Mouse (Mus musculus) hindbrain, postnatal 0 days (tissue): Measurements from ENCODE around the gene Rab27a. TPM values are rescaled to one million over a fixed set of nuclear protein-coding genes. Genes with fewer than 3 reads are reported as not detected.

ENCODE experiments used
- ATAC-seq: fragments of 200-750 bp; cut with Nextera tagmentation; 2 replicates; pipeline ENCODE4 v1.8.0; 2017; ENCODE audit warnings: mild to moderate bottlenecking, moderate TSS enrichment, moderate library complexity
- DNase-seq: peaks from one replicate; pipeline ENCODE4 v3.0.0-alpha.2; 2015; ENCODE audit warnings: low spot score
- H3K27ac ChIP-seq: fragments of 300-500 bp; sonication (generic); 2 replicates; pipeline ENCODE4 v1.5.1; 2014; ENCODE audit warnings: mild to moderate bottlenecking
- H3K27me3 ChIP-seq: fragments of 300-500 bp; sonication (generic); 2 replicates; pipeline ENCODE4 v1.6.1; 2014; ENCODE audit warnings: low read length, mixed read lengths; ENCODE audit not compliant: insufficient read depth
- H3K36me3 ChIP-seq: fragments of 300-500 bp; sonication (generic); 2 replicates; pipeline ENCODE4 v1.6.1; 2014; ENCODE audit warnings: low read length, mixed read lengths; ENCODE audit not compliant: insufficient read depth
- H3K4me1 ChIP-seq: fragments of 300-500 bp; sonication (generic); 2 replicates; pipeline ENCODE4 v1.6.1; 2014; ENCODE audit warnings: antibody characterized with exemption, low read length, mixed read lengths; ENCODE audit not compliant: insufficient read depth
- H3K4me2 ChIP-seq: fragments of 300-500 bp; sonication (generic); 2 replicates; pipeline ENCODE4 v1.6.1; 2014; ENCODE audit warnings: low read depth, mild to moderate bottlenecking, low read length, moderate library complexity, mixed read lengths
- H3K4me3 ChIP-seq: fragments of 300-500 bp; sonication (generic); 2 replicates; pipeline ENCODE4 v1.5.1; 2014; ENCODE audit warnings: low read length
- H3K9ac ChIP-seq: fragments of 300-500 bp; sonication (generic); replicated peaks from 2 replicates; pipeline ENCODE4 v1.6.1; 2014; ENCODE audit warnings: mild to moderate bottlenecking, low read length, moderate library complexity, mixed read lengths
- H3K9me3 ChIP-seq: fragments of 300-500 bp; sonication (generic); 2 replicates; pipeline ENCODE4 v1.6.1; 2016; ENCODE audit warnings: low read length, mixed read lengths
- CTCF ChIP-seq: IDR thresholded peaks from 2 replicates; pipeline ENCODE4 v1.5.1; 2016; ENCODE audit warnings: antibody characterized with exemption, control low read depth, low read depth
- whole genome bisulfite sequencing: fragments of 180-500 bp; shearing (Covaris S2); extraction: QIAGEN DNeasy Blood & Tissue Kit; methylation state at CpG from one replicate; pipeline ENCODE4 v1.1.7; 2014; 5-methylcytosine and 5-hydroxymethylcytosine counted together
- polyA plus RNA-seq: library from polyadenylated mRNA; unstranded; fragments of >200 nt; fragmentation: Nextera tagmentation; extraction: Ambion mirVana; gene quantifications from 2 replicates; pipeline ENCODE4 v1.2.1, GENCODE M21; 2015
- total RNA-seq: library from RNA; depleted of rRNA; stranded (reverse); fragments of >200 nt; gene quantifications from 2 replicates; pipeline ENCODE4 v1.2.3, GENCODE M21; 2014

Rab27a gene
- total and polyA plus RNA-seq, 2 experiments from 2014 or later = 3.8 to 5.3 TPM

DNA sequence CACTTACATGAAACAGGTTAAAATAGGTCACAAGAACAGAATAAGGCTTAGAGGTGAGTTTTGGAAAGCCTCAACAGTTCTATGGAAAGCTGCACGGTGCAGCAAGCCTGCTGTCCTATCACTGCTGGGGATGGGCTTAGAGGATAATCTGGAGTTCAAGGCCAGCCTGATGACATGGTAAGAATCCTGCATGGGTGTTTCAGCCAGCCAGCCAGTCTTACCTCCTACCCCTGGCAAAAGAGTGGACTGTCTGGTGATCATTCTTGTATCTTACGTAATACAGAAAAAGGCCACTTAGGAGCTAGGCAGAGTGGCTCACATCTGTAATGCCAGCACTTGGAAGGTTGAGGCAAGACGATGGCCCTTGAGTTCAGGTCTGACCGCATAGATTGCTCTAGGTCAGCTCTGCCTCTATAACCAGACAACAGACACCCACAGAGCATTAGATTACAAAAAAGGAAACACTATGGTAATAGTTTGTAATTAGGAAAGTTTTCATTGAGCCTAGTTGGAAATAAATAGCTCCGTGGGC is 24.0 kb upstream of the Rab27a start:
- Histone ChIP-seq H3K27ac (no peak overlapping the region), H3K4me1 (no peaks in the 10 kb centered on the region), H3K9me3 (no peaks in the 10 kb centered on the region), H3K27me3 (no peaks in the 10 kb centered on the region), H3K4me3 (no peak overlapping the region), H3K9ac (no peak overlapping the region), H3K36me3 (peaks cover 48% of the 10 kb centered on the region), H3K4me2 (no peak overlapping the region)
- 94% methylated on average over 5 of the region's 5 CpGs for WGBS
- no peak for TF ChIP-seq CTCF
- ATAC-seq = no peak
- no peak for DNase-seq

DNA sequence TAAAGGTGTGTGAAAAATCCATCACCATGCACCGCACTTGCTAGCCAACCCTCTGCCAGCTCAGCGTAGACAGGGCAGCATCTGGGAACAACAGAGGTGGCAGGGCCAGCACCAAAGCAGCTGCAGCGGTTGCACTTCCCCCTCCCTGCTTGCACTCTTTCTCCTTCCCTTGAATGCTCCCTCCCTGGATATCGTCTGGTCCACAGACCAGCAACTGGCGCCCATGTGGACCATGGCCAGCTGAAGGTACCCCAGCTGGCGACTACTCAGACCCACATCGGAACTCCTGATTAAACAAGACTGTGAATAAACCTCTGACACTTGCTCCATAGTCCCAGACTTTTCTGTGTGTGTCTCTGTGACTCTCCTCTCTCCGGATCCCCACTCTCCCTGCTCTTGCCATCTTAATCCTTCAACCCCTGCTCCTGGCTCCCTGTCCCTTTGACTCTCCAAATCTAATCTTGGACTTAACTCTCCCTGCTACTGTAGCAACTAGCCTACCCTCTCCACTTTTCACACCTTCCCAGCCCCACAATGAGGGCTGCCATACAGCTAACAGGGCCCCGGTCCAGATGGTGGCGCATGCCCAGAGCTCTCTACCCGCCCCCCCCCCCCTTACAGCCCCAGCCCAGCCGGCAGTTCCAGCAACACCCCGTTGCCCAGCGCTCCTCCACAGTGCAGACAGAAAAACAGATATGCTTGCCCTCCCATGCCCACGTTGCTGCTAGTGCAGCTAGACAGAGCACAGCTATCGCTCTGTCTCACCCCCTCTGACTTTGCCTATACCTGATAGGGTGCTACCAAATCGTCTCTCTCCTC is 18.6 kb upstream of the Rab27a start:
- no peak for TF ChIP-seq CTCF
- DNase-seq (peak; percentile 57), ATAC-seq (peak; percentile 88)
- Histone ChIP-seq H3K9me3 (no peaks in the 10 kb centered on the region), H3K4me2 (peak overlapping the region; percentile 38), H3K36me3 (peaks cover 12% of the 10 kb centered on the region), H3K27ac (peak overlapping the region; percentile 48), H3K9ac (no peak overlapping the region), H3K27me3 (no peaks in the 10 kb centered on the region), H3K4me1 (no peaks in the 10 kb centered on the region), H3K4me3 (no peak overlapping the region)
- 15% methylated on average over 16 of the region's 17 CpGs for WGBS

GRCm38 (mm10) chr9:73030443-73030842 is 14.2 kb upstream of the Rab27a start:
- 88% methylated on average over 1 of the region's 1 CpGs for WGBS
- DNase-seq (no peak), ATAC-seq (no peak)
- H3K27me3 ChIP-seq = no peaks in the 10 kb centered on the region
- H3K4me2 ChIP-seq = no peak overlapping the region
- H3K36me3 ChIP-seq = peaks cover 16% of the 10 kb centered on the region
- no peak for TF ChIP-seq CTCF
- H3K4me1 ChIP-seq = no peaks in the 10 kb centered on the region
- H3K27ac ChIP-seq = no peak overlapping the region
- no peak overlapping the region for H3K9ac ChIP-seq
- H3K9me3 ChIP-seq = no peaks in the 10 kb centered on the region
- no peak overlapping the region for H3K4me3 ChIP-seq

- DNase-seq (no peak), ATAC-seq (no peak)
- Histone ChIP-seq H3K4me3 (no peak overlapping the region), H3K4me1 (no peaks in the 10 kb centered on the region), H3K9me3 (no peaks in the 10 kb centered on the region), H3K36me3 (peaks cover 16% of the 10 kb centered on the region), H3K4me2 (no peak overlapping the region), H3K27ac (no peak overlapping the region), H3K27me3 (no peaks in the 10 kb centered on the region), H3K9ac (no peak overlapping the region)
- no peak for TF ChIP-seq CTCF
- WGBS = 74% methylated on average over 4 of the region's 4 CpGs
Observed at GRCm38 (mm10) chr9:73031421-73031820, 13.2 kb upstream of the Rab27a start.

DNA sequence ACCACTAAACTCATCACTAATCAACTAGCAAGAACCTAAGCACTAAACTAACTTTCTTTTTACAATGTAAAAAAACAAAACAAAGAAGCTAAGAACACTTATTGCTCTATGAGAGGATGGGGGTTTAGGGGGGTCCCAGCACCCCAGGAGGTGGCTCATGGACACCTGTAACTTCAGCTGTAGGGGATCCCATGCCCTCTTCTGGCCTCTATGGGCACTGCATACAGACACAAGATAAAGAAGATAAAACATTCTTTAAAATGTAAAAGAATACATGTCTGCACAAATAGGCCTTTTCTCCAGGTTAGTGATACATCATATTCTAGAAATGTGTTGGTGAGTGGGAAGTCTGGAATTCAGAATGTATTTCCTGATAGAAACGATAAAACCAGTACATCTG is 11.2 kb upstream of the Rab27a start:
- DNase-seq = no peak
- Histone ChIP-seq H3K4me1 (no peaks in the 10 kb centered on the region), H3K36me3 (peaks cover 15% of the 10 kb centered on the region), H3K4me2 (no peak overlapping the region), H3K27me3 (no peaks in the 10 kb centered on the region), H3K4me3 (no peak overlapping the region), H3K9ac (no peak overlapping the region), H3K27ac (no peak overlapping the region), H3K9me3 (no peaks in the 10 kb centered on the region)
- 96% methylated on average over 1 of the region's 1 CpGs for WGBS
- peak; percentile 31 for TF ChIP-seq CTCF
- no peak for ATAC-seq

DNA sequence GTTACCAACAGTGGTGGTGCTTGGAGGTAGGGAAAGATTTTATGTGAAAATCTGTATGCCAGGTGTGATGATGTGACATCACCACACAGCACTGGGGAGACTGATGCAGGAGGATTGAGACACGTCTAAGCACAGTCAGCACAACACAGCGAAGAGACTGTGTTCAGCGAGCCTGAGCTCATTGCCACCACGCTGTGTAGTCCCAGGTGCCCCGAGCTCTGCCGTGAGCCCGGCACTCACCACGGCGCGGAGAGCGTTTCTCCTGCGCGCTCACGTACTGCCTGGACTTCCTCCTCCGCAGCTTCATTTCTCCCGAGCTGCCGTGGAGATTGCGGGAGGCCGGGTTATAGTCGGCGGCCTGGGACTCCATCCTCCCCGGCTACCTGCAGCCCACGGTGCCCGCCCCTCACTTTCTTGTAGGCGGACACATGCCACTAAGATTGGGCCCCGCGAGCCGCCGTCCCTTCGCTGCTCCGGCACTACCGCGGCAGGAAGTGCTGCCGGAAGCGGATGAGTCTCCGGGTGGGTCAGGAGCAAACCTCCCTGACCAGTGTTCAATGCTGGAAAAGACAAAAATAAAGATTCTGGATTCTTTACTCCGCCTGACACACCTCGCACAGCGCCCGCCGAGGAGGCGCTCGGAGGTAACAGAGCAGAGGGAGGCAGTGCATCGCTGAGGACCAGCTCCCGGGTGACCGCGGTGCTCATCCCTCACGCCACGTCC is 5.3 kb upstream of the Rab27a start:
- TF ChIP-seq CTCF = no peak
- H3K27ac ChIP-seq = peak overlapping the region; percentile 88
- H3K27me3 ChIP-seq = no peaks in the 10 kb centered on the region
- peak; percentile 91 for ATAC-seq
- peak overlapping the region; percentile 85 for H3K9ac ChIP-seq
- H3K4me1 ChIP-seq = 0 out of 2 replicates have a peak, but pooled peaks cover 2% of the 10 kb centered on the region
- no peaks in the 10 kb centered on the region for H3K9me3 ChIP-seq
- WGBS = under 1% methylated on average over 49 of the region's 49 CpGs
- H3K4me2 ChIP-seq = peak overlapping the region; percentile 84
- peak; percentile 94 for DNase-seq
- H3K4me3 ChIP-seq = peak overlapping the region; percentile 84
- H3K36me3 ChIP-seq = peaks cover 2% of the 10 kb centered on the region; the same call in 1 of the 2 replicates
